Mouse (Mus musculus) inflammation-experienced regulatory T-cells, adult 6 months (primary cell): Measurements from ENCODE around the gene Dgke. TPM values are rescaled to one million over a fixed set of nuclear protein-coding genes. Genes with fewer than 3 reads are reported as not detected.

Source experiments
- ATAC-seq: one replicate; pipeline ENCODE4 v1.8.0; 2017
- polyA plus RNA-seq, 3 experiments: library from polyadenylated mRNA; unstranded; fragments of 100-300 nt; shearing (Covaris generic); gene quantifications; one replicate each; pipeline ENCODE4 v1.2.1; 2017

The Dgke gene
- polyA plus RNA-seq, 3 experiments from 2014 or later = 3.8 to 7.0 (median 3.9) TPM

DNA sequence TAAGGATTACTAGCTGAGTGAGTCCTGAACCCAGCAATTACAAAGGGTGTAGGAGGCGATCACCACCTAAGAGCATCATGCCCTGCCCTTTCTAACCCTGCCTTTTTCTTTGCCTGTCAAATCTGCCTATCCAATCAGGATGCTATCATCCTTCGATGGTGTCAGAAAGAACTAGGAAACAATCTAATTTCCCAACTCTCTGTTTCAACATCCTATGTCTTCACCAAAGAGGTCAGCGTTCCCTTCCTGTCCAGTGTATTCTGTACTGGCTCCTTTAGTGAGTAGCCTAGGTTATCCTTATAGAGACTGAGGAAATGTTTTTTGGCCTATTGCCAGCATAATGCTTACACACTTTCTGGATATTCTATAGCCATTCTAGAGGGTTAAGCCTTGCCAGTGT is 31.1 kb downstream of the Dgke start:
- no peak for ATAC-seq

DNA sequence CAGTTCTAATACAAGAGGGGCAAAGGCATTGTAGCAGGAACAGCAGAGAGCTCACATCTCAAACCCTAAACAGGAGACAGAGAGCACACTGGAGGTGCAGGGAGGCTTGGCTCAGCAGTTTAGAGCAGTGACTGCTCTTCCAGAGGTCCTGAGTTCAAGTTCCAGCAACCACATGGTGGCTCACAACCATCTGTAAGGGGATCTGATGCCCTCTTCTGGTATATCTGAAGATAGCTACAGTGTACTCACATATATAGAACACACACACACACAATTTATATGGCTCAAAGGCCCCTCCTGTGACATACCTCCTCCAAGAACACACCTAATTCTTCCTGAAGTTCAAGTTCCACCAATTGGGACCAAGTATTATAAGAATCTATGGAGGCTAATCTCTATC is 32.1 kb downstream of the Dgke start:
- ATAC-seq = no peak

DNA sequence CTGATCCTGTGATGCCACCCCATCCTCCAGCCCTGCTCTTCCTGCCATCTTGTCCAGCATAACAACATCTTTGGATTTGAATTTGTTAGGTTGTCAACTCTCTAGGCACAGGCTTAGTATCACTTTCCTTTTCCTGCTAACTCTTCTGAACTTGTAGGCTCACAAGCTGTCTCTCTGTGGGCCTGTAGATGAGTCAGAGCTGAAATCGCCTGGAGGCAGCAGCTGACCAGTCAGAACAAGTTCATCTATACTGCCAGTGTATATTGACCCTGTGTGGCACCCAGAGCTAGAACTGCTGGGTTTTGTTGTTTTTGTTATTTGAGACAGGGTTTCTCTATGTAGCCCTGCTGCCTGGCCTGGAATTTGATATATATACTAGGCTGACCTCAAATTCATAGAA is 35.5 kb downstream of the Dgke start:
- no peak for ATAC-seq

DNA sequence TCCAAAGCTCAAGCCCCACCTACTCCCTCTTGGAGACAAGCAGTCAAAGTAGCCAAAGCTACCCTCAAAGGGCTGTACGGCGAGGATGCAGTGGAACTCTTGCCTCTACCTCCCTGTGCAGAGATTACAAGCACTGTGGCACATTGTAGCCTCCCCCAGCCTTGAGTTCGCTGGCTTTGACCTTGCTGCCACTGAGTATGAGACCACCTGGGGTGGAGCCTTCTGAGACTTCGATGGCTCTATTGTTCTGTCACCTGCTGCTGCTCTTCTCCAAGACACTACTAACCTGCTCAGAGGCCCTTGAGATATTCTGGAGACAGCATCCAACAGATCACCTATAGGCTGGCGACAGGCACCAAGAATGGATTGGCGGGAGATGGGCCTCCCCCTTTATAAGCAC is 36.1 kb downstream of the Dgke start:
- no peak for ATAC-seq

DNA sequence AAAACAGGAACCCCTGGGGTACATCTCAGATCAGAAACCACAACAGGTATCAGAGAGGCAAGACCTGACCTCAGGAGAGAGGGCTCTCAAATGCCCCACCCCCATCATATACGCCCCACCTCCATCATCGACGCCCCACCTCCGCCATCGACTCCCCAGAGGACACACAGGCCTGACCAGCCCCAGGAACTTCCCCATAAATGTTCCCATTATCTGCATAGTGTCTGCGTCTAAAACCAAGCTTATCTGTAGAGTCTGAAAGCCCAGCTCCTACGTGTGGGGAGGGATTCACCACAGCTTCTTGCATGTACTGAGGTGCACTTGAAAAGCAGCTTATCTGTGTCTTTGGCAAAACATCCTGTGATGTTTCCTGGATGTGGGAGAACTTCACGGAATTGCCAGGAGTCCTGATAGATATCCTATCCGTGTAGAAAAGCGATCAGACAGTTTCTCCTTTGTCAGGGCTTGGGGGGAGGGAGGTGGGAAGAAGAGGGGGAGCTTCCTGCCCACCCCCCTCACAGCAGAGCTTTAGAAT is 37.7 kb downstream of the Dgke start:
- no peak for ATAC-seq

DNA sequence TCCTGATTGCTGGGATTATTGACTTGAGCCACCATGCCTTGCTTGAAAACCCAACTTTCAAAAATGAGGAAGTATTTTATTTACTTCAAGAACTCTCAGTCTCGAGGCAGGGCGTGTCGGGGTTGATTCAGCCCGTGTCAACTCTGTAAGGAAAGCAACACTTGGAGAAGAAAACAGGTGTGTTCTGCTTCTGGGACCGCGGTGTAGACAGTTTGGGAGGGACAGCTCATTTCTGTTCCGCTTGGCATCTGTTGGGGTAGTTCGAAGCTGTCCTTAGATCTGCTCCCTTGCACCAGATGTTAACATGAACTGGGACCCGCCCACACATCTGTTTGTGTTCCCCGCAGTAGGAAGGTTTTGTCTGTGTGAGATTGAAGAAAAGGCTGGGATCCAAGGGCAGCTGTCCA is 38.7 kb downstream of the Dgke start:
- ATAC-seq = no peak

DNA sequence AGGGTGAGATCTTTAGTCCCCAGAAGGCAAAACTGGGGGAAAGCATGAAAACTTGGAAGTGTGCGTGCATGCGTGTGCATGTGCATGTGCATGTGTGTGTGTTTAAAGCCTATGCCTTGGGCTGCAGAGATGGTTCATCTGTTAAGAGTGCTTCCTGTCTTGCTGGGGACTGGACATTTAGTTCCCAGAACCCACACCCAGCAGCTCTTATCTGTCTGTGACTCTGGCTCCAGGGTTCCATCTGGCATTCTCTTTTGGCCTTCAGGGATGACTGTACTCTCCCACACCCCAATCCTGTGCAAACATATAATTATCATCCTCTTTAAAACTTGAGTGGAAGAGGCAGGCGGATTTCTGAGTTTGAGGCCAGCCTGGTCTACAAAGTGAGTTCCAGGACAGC is 40.5 kb downstream of the Dgke start:
- no peak for ATAC-seq

DNA sequence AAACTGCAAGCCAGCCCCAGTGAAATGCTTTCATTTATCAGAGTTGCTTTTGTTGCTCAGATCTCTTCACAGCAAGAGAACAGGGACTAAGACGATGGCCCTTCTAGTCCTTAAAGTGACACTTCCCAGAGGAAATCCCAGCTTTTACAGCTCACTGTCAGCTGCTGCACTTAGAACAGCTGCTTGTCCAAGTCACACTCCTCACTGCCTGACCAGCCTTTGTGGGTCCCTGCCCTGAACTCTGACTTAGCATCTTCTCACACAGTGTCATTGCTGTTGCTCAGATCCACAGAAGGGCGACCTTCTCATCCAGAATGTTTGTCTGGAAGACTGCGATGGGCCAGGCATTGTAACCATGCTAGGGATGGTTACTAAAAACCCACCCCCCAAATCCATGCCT is 41.0 kb downstream of the Dgke start:
- no peak for ATAC-seq

DNA sequence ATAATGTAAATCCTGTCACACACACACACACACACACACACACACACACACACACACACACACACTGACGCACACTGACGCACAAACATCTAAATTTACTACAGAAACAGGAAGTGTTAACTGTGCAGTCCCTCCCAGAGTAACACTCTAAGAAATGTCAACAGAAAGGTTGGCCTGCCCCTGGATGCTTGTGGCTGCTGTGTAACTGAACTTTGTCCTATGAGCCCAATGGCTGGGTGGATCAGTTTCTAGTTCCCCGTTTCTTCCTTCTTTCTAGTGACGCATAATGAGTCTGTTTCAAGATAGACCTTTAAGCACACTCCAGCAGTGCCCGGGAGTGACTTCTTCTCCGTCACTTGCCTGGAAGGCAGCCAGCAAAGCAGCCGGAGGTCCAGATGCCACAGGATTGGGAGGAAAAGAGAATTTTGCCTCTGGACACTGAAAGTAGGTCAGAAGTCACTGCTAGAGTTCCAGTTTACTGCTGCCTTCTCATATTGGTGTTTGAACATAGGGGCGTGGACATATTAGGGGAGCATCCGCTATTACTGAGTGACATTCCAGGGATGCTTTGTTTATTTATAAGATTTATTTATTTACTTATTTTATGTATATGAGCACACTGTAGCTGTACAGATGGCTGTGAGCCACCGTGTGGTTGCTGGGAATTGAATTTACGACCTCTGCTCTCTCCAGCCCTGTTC is 42.3 kb downstream of the Dgke start:
- ATAC-seq = peak; percentile 89

DNA sequence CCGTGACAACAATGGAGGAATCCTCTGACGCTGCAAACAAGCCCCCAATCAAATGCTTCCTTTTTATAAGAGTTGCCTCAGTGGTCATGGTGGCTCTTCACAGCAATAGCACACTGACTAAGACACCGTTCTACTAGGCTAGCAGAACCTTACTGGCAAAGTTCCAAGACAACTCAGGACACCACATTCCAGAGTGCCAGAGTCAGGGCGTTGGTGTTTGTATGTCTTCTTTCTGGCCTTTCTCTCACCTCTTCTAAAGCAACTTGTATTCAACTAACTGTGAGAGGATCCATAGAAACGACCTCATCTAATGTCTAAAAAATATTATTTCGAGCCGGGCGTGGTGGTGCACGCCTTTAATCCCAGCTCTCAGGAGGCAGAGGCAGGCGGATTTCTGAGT is 43.2 kb downstream of the Dgke start:
- no peak for ATAC-seq

DNA sequence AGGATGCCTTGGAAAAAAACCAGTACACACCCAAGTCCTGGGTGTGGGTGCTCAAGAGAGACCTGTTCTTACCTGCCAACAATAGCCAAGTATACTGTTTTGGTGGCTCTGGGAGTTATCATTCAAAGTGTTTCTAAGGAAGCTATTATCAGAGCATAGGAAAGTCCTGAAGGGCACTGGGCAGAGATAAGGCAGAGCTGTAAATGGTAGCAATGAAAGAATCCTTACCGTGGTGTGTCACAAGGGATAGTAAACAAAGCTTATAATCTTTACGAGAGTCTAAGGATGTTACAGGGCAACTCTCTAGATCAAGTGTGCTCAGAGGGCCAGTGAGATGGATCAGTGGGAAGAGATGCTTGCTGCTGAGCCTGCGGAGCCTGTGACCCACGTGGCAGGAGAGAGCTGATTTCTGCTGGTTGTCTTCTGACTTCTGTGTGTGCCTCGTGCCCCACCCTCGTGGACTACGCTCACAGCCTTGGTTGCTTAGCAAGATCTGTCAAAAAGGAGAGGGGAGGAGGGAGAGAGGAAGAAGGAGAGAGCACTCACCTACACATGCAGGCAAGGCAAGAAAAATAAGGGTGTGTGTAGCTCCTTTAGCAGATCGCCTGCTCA is 44.4 kb downstream of the Dgke start:
- ATAC-seq = peak; percentile 41

DNA sequence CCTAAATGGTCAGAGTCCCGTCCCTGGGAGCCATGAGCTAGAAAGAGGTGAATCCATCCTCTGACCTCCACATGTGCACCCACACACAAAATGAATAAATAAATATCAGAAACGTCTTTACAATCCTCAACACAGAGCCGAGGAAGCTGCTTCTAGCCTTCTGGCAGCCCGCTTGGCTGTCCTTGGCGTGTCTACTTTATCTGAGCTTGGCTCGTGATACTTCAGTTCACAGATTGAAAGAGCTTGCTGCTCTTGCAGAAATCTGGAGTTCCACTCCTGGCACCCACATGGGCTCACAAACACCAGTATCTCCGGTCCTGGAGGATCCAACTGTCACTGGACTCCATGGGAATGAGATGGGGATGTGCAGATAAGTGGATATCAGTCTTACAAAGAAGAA is 45.0 kb downstream of the Dgke start:
- ATAC-seq = no peak

DNA sequence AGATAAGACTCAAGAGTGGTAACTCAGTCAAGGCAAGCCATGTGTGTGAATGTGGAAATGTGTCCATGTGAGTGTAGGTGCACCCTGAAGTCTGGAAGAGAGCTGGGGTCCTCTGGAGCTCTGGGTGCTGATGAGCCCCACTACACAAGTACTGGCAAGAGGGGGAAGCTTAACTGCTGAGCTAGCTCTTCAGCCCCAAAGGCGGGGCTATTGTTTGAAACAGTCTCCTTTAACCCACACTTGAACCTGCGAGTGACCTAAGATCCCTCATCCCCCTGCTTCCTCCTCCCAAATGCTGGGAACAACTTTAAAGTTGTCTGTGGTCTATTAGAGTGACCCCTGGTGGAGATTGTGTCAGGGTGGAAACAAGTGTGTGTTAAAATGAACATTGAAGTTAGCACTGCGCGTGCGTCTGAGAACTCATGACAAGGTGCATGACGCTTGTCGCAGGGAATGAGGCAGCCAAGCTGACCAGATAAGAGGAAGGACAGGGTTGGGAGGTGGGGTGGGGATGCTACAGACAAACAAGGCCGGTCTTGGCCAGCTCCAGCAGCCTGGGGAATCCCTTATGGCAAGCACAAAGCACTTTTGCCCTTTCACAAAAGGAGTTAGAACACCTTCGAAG is 45.9 kb downstream of the Dgke start:
- ATAC-seq = no peak

DNA sequence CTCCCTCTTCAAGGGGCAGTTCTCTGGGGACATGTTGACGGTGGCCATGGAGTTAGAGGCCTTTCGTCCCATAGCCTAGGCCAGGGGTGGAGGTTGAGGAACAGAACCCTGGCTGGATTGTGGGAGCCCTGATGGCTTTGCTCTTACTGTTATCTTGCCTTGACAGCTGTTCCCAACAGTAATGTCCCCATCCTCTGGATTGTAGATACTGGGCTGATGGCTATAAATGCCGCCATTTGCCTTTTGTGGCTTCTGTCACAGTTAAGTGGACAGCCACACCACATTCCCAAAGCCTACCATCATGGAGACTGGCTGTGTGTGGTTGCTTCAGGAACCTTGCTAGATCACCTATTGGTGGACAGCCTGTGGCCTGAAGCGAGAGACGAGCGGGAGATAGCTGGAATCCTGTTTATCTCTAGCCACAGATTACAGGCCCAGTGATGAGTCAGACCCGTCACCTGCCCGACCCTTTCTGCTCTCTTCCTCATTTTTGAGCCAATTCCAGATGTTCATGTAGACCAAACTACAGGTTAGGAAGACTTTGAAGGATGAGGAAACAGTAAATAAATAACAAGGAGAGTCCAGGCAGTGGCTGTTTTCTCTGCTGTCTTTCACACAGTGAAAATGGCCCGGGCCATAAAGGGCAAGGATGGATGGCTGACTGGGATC is 49.0 kb downstream of the Dgke start:
- no peak for ATAC-seq

DNA sequence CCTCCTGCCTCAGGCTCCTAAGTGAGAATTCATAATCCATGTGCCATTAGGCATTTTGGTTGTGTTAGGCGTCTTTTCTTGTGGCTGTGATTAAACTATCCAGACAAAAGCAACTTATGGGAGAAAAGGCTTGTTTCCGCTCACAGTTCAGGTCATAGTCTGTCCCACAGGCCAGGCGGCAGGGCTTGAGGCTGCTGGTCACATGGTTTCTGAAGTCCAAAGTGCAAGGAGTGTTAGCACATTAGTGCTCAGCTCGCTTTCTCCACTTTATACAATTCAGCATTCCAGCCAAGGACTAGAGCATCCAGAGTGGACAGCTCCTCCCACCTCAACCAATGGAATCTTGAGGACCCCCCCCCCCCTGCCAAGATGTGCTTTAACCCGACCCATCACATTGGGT is 54.4 kb downstream of the Dgke start:
- no peak for ATAC-seq

DNA sequence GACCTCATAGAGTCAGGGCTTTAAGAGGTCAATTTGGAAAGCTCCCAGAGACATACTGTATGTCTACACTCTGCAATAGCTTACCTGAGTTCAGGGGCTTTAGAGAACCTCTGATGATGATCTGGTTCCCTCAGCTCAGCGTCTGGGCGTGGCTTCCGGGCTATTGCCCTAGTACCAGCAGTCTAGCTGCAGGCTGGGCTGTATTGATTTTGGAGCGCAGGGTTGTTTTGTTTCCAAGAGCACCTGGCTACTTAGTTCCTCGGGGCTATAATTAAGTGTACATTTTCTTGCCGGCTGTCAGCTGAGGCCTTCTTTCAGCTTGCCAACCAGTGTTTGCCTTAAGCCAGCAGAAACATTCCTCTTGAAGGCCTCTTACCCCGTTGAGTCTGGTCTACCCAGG is 57.2 kb downstream of the Dgke start:
- no peak for ATAC-seq

DNA sequence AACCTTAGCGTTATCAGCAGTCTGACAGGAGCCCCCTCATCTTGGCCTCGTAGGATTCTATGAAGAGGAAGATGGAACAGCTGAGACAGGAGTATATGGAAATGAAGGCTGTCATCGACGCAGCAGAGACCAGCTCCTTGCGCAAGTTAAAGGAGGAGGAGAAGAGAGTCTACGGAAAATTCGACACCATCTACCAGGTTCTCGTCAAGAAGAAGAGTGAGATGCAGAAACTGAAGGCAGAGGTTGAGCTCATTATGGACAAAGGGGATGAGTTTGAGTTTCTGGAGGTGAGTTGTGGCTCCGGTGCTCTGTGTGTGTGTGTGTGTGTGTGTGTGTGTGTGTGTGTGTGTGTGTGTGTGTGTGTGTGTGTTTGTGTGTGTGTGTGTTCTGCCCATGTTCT is 57.6 kb downstream of the Dgke start:
- no peak for ATAC-seq

DNA sequence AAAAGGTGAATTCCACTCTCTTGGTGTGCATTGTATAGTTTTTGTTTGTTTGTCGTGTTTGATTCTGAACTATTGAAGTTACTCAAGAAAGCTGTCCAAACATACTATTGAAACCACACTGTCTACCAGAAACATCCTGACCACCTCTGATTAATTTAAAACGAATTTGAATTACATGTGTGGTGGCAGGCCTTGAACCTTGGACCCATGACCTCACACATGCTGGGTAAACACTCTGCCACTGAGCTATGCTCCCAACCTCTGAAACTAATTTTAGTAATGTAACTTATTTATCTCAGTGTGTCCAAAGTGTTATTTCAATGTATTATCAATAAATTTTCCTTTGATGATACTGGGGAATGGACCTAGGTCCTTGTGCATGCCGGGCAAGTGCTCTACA is 59.1 kb downstream of the Dgke start:
- ATAC-seq = no peak

DNA sequence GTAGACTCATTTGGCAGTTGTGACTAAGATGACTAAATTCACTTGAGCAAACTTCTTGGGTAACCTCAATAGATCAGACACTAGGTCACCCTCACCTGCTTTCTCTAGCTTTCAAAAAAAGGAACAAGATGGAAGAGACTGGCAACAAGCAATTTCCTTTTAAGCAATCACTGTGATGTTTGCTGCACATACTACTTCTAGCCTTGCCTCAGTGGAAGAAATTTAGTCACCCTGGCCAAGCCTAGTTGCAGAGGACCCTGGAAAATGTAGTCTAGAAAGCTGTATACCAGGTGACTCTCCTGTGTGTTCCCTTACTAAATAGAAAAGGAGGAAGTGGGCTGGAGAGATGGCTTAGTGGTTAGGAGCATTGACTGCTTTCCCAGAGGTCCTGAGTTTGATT is 60.2 kb downstream of the Dgke start:
- no peak for ATAC-seq

DNA sequence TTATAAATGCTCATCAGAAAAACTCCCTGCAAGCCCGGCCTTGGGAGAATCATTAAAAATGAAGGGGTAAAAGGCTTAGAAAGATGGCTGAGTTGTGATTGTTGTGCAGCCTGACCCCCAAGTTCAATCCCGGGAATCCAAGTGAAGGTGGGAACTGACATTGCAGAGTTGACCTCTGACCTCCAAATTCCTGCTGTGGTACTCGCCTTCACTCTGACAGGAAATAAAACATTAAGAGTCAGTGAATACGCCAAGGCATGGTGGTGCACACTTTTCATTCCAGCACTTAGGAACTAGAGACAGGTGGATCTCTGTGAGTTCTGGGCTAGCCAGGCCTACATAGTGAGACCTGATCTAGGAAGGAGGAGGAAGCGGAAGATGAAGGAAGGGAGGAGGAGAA is 61.2 kb downstream of the Dgke start:
- no peak for ATAC-seq

DNA sequence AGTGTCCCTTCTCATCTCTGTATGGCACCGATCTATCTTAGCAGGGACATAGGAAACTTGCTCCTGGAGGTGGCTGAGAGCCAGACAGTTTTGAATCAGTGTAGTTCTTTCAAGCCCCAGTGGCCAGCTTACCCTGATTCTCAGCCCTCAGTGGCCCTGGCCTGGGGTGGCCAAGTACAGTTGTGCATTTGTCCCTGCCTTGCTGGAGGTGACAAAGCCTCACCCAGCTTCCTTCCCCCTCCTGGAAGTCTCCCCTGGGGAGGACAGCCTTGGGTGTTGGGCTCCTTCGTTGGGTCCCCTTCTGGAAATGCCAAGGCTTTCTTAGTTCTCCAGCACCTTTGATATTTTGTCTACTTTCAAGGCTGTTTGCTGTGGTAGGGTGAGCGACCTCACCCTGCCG is 62.9 kb downstream of the Dgke start:
- no peak for ATAC-seq

DNA sequence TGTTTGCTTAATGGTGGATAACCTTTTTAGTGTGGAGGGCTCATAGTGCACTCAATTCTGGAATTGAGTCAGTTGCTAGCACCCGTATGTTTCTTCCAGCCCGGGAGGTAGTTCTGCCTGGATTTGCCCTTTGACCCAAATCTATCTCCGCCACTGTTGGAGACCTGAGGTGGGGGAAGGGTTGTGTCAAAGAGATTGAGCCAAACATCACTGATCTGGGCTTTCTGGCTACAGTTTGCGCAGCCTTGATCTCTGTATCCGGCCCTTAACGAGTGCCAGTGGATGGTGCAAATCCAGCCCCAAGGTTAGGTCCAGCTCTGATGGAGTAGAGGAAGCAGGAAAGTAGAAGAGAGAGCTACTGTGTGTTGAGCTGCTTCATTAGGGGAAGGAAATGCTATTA is 63.6 kb downstream of the Dgke start:
- ATAC-seq = no peak

DNA sequence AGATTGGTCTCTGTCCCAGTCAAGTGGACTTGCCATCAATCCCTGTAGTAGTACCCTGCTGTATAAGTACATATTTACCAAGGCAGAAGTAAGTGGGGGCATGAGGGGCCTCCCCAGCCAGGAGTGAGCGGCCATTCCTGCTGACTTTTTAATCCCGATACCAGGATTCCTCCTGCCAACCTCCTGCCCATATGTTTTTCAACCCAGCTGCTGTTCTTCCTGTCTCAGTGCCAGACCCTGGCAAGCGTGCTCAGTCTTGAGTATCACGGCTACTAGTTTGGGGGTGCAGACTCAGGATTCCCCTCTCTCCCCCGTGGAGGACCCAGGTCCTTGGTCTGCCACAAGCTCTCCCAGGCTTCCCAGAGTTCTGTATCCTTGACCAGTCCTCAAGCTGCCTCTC is 64.0 kb downstream of the Dgke start:
- ATAC-seq = no peak

DNA sequence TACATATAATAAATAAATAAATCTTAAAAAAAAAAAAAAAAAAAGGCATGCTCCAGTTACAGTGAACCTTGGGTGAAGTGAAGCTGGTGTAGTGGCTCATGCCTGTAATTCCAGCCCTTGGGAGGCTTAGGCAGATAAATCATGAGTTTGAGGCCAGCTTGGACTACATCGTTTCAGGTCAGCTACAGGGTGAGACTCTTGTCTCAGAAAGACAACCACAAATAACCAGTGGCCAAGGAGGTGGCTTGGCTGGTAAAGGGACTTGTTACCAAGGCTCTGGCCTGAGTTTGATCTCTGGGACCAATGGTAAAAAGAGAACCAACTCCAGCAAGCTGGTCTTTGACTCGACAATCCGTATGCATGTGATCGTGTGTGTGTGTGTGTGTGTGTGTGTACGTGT is 64.6 kb downstream of the Dgke start:
- ATAC-seq = no peak
